Mouse (Mus musculus): Measurements from ENCODE around the gene Cdr2.

DNA sequence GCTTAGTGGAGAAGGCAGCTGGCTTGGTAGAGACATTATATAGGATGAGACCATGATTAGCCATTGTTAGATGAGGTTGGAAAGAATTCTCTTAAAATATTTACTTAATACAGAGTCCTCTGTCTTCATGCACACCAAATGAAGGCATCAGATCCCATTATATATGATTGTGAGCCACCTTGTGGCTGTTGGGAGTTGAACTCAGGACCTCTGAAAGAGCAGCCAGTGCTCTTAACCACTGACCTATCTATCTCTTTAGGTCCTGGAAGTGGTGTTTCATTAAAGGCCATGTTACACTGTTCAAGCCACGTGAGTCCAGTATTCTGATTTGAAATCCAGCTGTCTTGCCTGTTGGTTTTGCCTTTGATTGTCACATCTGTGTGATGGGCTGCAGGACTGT, 68.8 kb downstream of the Cdr2 start:
- TF ChIP-seq CTCF (IDR thresholded peaks at IDR 0.05) (peak; percentile 49), EP300 (IDR thresholded peaks at IDR 0.05) (no peak)

All from lung, postnatal 0 days (tissue).